Mouse (Mus musculus) thymus, postnatal 10 days (tissue): ENCODE measurements around the gene Kcnh1.

Source experiments
- DNase-seq, 2 experiments: peaks; one replicate each; pipeline ENCODE4 v3.0.0; 2021; ENCODE audit warnings: low spot score in 2 of 2

Gene Kcnh1

GRCm38 (mm10) chr1:192405136-192405535 lies 214.6 kb downstream of the Kcnh1 start:
- no peak for DNase-seq

- DNase-seq, result no peak
Measured at GRCm38 (mm10) chr1:192406589-192406988, 216.0 kb downstream of the Kcnh1 start.

- no peak for DNase-seq
Measured at GRCm38 (mm10) chr1:192415813-192416212, 225.2 kb downstream of the Kcnh1 start.

- no peak for DNase-seq
Measured at GRCm38 (mm10) chr1:192416241-192416821, 225.8 kb downstream of the Kcnh1 start.

- DNase-seq, result no peak
Measured at GRCm38 (mm10) chr1:192419176-192419575, 228.6 kb downstream of the Kcnh1 start.

- DNase-seq, result no peak
Measured at GRCm38 (mm10) chr1:192421377-192422166, 231.0 kb downstream of the Kcnh1 start.

GRCm38 (mm10) chr1:192431423-192431822 lies 240.8 kb downstream of the Kcnh1 start:
- DNase-seq, result no peak

- no peak for DNase-seq
Measured at GRCm38 (mm10) chr1:192435503-192435902, 244.9 kb downstream of the Kcnh1 start.

- DNase-seq, result no peak
Measured at GRCm38 (mm10) chr1:192439151-192439837, 248.7 kb downstream of the Kcnh1 start.

- no peak for DNase-seq
Measured at GRCm38 (mm10) chr1:192442772-192443445, 252.3 kb downstream of the Kcnh1 start.

GRCm38 (mm10) chr1:192443998-192444657 lies 253.6 kb downstream of the Kcnh1 start:
- DNase-seq, result no peak

GRCm38 (mm10) chr1:192444658-192445447 lies 254.3 kb downstream of the Kcnh1 start:
- no peak for DNase-seq

GRCm38 (mm10) chr1:192446158-192446557 lies 255.6 kb downstream of the Kcnh1 start:
- DNase-seq, result no peak

GRCm38 (mm10) chr1:192447666-192448065 lies 257.1 kb downstream of the Kcnh1 start:
- DNase-seq, result no peak

- no peak for DNase-seq
Measured at GRCm38 (mm10) chr1:192448512-192448911, 257.9 kb downstream of the Kcnh1 start.

- DNase-seq, result no peak
Measured at GRCm38 (mm10) chr1:192449572-192450351, 259.2 kb downstream of the Kcnh1 start.

- no peak for DNase-seq
Measured at GRCm38 (mm10) chr1:192450425-192450824, 259.9 kb downstream of the Kcnh1 start.

GRCm38 (mm10) chr1:192451722-192452121 lies 261.1 kb downstream of the Kcnh1 start:
- DNase-seq, result no peak

GRCm38 (mm10) chr1:192454501-192454900 lies 263.9 kb downstream of the Kcnh1 start:
- DNase-seq, result no peak

- no peak for DNase-seq
Measured at GRCm38 (mm10) chr1:192454981-192455380, 264.4 kb downstream of the Kcnh1 start.
